Mouse (Mus musculus) CH12.LX (cell line): ENCODE data around the gene Polr3gl.

Experiments
- CTCF ChIP-seq, 2 experiments: IDR thresholded peaks in 1 of 2; conservative IDR thresholded peaks in 1 of 2; 2 replicates each; pipeline ENCODE4 v1.5.1; 2011 to 2012; ENCODE audit warnings: low read depth in 2 of 2, low read length in 2 of 2, improper control_type of control experiment in 1 of 2, inconsistent platforms in 1 of 2, mild to moderate bottlenecking in 1 of 2, moderate library complexity in 1 of 2
- MAX ChIP-seq: IDR thresholded peaks from 2 replicates; pipeline ENCODE4 v1.6.1; 2011; ENCODE audit warnings: low read length, improper control_type of control experiment
- MEF2A ChIP-seq: IDR thresholded peaks from 2 replicates; pipeline ENCODE4 v1.6.1; 2014; ENCODE audit warnings: low read depth, mild to moderate bottlenecking, inconsistent platforms, low read length, improper control_type of control experiment, borderline replicate concordance
- MYC ChIP-seq: IDR thresholded peaks from 2 replicates; pipeline ENCODE4 v1.6.1; 2011; ENCODE audit warnings: low read depth, mild to moderate bottlenecking, improper control_type of control experiment, low read length
- POLR2A ChIP-seq: IDR thresholded peaks from 2 replicates; pipeline ENCODE4 v1.6.1; 2011; ENCODE audit warnings: low read depth, mild to moderate bottlenecking, improper control_type of control experiment, low read length
- POLR2AphosphoS2 ChIP-seq: IDR thresholded peaks from 2 replicates; pipeline ENCODE4 v1.6.1; 2011; ENCODE audit warnings: low read depth, low read length, improper control_type of control experiment
- UBTF ChIP-seq: IDR thresholded peaks from 2 replicates; pipeline ENCODE4 v1.6.1; 2012; ENCODE audit warnings: low read depth, mild to moderate bottlenecking, inconsistent platforms, low read length, improper control_type of control experiment, moderate library complexity
- USF1 ChIP-seq: IDR thresholded peaks from 2 replicates; pipeline ENCODE4 v1.6.1; 2014; ENCODE audit warnings: low read depth, mild to moderate bottlenecking, inconsistent platforms, low read length, improper control_type of control experiment
- ZKSCAN1 ChIP-seq: IDR thresholded peaks from 2 replicates; pipeline ENCODE4 v1.6.1; 2012; ENCODE audit warnings: low read depth, inconsistent platforms, low read length, improper control_type of control experiment, borderline replicate concordance
- ZMIZ1 ChIP-seq: IDR thresholded peaks from 2 replicates; pipeline ENCODE4 v1.6.1; 2012; ENCODE audit warnings: low read depth, mild to moderate bottlenecking, inconsistent platforms, low read length, improper control_type of control experiment

DNA sequence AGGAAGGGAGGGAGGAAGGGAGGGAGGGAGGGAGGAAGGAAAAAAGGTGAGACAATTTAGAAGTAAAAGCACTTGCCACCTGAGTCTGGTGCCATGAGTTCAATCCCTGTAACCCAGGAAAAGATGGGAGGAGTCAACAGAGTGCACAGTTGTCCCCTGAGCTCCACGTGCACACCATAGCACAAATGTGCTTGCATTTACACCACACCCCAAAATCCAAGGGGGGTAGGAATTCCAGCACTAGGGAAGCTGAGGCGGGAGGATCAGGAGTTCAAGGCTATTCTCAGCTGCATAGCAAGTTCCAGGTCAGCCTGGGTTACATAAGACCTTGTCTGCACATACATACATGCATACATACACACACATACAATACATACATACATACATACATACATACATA, 22.6 kb downstream of the Polr3gl start:
- TF ChIP-seq MAX (no peak), POLR2A (no peak), CTCF (conservative IDR thresholded peaks at IDR 0.05 in 1 of 2, IDR thresholded peaks at IDR 0.05 in 1 of 2; ENCODE audit: low read depth in 2 of 2, low read length in 2 of 2) (no peak), ZMIZ1 (no peak), UBTF (no peak), MEF2A (no peak), MYC (no peak), ZKSCAN1 (no peak), POLR2AphosphoS2 (no peak), USF1 (no peak)
